Mouse (Mus musculus): Measurements from ENCODE around the gene Stat5b.
"Not testable (repeated sequence)": the region's sequence is repeated elsewhere in the genome, so short reads cannot be mapped to it uniquely, and the experiment has no call there.

The Stat5b gene

DNA sequence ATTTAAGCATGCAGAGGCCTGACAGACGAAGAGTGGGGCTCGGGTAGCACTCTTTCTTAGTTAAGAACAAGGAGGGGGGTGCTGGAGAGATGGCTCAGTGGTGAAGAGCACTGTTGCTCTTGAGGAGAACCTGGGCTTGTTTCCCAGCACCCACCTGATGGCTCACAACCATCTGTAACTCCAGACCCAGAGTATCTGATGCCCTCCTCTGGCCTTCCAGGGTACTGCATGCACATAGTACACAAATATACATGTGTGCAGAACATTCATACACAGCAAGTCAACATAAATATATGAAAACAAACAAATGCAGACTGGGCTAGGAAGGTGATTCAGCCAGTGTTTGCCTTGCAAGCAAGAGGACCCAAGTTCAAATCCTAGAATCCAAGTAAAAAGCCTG is 39.4 kb downstream of the Stat5b start:
- DNase-seq (ENCODE audit: low read depth, low spot score) = no peak

DNA sequence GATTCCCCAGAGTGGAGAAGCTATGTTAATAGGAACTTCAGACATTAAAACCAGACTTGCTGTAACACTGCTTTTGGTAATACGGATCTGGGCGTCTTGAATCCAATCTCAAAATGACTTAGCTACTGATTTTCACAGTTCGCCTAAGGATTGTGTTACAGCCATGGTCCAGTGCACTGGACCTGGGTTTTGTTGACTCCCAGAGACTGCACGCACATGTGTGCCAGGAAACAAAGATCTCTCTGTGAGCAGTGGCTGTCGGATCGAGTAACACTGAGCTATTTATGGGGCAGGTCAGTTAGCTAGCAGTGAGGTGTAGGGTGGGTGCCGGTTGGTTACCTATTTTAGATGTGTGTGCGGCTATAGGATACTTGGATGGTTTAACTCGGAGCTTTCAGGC is 40.0 kb downstream of the Stat5b start:
- no peak for DNase-seq (ENCODE audit: low read depth, low spot score)

DNA sequence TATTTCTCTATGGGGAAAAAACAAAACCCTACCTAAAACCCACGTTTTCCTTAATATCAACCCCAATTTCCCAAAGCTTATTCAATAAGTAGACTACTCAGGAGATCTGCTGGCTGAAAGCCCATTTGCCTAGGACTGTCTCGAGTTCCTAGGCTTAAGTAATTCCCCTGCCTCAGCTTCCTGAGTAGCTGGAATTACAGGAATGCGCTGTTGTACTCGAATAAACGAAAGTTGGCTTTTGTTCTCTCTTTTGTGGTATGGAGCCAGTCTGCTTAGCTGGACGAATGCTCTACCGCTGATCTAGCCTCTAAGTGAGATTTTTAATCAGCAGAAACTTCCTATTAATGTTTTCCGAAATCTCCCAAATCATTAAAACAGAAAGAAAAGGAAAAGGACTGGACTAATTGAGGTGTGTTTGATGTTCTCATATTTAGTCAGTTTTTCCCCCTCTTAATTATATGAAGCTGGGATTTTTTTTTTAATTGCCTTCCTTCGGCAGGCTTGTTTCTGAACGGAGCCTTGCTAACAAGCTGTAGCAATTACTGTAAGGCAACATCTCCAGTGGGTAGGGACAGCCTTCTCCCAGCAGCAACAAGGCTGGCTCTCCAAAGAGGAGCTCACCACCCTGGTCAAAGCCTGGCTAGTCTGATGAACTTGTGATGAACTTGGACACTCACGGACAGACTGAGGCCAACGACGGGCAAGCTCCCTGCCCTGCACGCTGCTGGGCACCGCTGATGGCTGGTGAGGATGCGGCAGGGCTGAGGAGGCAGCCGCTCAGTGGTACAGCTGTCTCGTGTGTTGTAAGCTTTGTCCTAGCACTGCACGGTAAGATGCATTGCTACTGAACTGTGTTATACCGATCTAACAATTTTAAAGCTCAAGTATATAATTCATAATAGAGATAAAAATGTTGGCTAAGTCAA is 43.9 kb downstream of the Stat5b start:
- no peak for DNase-seq (ENCODE audit: low read depth, low spot score)

DNA sequence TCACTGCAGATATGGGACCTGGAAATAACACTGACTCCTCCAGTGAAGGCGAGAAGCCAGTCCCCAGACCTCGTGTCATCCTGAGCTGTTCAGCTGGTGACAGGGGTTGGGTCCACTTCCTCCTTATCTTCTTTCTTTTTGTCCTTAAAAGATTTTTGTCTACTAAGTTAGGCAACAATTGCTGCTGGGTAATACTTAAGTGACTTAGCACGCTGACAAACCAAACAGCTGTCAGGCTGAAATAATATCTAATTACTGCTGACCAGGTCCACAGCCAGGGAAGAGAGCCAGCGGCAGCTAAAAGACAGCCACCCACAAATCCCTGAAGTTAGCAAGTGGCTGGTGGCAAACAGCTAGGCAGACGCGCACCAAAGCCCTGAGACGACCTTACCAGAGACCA is 45.0 kb downstream of the Stat5b start:
- peak; percentile 26 for DNase-seq (ENCODE audit: low read depth, low spot score)

DNA sequence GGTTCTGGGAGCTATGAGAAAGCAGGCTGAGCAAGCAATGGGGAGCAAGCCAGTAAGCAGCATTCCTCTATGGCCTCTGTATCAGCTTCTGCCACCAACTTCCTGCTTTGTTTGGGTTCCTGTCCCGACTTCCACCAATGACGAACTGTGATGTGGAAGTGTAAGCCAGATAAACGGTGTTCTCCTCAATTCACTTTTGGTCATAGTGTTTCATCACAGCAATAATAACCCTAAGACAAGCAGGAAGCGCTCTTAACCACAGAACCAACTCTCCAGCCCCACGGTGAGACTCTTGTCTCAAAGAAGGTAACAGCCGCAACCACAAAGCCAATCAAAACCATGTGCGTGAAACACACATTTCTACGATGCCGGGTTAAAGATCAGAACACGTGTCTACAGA is 46.1 kb downstream of the Stat5b start:
- no peak for DNase-seq (ENCODE audit: low read depth, low spot score)

DNA sequence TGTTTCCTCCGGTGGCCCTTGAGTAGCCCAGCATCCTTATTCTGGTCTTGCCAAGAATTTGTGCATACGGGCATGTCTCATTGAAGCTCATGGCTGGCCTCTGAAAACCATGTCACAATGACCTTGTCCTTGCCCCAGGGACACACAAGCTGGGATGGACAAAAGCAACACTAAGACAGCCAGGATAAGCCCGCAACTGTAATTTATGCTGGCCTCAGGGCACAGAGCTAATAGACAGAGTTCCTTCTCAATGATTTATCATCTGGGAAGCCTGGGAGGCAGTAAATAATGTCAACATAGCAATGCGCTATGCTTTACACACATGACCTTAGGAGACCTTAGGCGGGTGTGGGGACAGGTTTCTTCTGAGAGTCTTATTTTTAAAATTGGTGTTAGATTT is 51.1 kb downstream of the Stat5b start:
- no peak for DNase-seq (ENCODE audit: low read depth, low spot score)

DNA sequence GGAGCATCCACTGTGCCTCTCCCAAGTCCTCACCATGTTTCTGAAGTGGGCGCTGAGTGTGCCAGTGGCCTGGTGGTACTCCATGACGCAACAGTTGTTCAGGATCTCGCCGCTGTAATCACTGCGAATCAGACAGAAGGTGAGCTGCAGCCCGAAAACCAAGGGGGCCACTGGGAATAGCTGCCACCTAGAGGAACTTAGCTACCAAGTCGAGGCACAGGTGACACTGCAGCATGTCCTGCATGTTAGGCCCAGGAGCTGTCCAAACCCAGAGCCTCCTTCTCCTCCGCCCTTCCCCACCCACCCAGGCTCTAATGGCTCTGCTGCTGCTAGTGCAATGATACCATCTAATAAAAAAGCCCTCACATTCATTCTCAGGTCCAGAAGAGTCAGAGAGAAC is 53.9 kb downstream of the Stat5b start:
- no peak for DNase-seq (ENCODE audit: low read depth, low spot score)

DNA sequence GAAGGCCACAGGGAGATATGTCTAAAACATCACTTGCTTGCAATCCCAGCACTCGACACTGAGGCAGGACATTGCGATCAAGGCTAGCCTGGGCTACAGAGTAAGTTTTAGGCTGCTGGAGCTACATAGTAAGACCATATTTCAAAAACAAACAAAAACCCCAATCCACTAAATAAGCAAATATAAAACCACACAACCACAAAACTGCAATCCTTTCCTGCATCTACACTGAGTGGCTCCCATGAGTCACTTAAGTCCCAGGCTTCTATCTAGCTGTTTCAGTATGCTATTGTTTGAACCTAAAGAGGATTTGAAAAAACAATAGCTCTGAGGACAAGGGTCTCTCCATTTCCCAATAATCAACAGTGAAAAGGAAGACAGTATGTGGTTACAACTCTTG is 55.1 kb downstream of the Stat5b start:
- no peak for DNase-seq (ENCODE audit: low read depth, low spot score)

DNA sequence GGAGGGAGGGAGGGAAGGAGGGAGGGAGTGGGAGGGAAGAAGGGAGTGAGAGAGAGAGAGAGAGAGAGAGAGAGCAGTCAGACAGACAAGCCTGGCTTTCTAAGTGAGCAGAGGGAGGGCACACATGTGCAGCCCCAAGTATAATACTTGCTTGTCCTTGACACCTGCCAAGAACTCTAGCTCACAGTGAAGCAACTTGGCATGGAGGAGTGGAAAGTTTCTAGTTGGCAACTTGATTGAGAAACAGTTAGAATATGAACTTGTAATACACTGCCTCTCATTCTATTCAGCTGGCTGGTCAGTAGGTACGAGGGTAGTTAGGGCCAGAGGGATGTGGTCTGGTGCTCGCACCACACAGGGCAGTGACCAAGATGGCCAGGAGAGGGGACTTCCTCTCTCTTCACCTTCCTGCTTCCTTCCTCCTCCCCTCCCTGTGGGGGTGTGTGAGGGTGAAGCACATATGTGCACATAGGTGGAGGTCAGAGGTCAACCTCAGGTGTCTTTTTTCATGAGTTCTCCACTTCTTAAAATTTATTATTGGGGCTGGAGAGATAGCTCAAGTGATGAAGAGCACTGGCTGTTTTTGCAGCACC is 59.0 kb downstream of the Stat5b start:
- DNase-seq (ENCODE audit: low read depth, low spot score) = no peak

DNA sequence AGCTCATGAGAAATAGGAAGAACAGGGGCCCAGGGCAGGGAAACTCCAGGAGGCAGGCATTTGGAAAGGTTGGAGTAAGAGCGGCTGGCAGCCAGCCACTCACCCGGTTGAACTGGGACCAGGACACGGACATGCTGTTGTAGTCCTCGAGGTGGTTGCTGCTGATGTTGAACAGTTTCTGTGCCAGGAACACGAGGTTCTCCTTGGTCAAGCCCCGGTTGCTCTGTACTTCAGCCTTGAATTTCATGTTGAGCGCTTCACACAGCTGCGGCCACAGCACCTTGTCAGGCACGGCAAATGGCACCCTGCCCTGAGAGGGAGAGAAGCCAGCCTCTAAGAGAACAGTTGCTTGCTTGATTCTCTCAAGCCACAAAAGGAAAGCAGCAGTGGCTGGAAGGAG is 59.9 kb downstream of the Stat5b start:
- DNase-seq (ENCODE audit: low read depth, low spot score) = not testable (repeated sequence)

DNA sequence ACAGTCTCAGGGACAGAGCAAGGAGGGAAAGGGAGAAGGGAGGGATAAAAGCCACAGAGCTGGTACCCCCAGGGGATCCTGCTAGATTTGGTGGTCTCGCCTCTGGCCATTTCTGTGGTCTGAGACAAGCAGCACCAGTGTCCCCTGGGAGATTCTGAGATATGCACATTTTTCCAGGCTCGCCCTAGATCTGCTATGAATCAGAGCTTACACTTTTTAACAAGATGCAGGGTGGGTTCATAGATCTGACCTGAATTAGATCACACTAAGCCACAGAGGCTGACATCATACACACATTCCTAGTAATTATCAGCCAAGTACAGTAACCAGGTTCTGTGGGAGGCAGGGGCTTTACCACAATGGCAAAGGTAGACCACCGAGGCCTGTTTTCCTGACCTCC is 60.8 kb downstream of the Stat5b start:
- DNase-seq (ENCODE audit: low read depth, low spot score) = no peak

DNA sequence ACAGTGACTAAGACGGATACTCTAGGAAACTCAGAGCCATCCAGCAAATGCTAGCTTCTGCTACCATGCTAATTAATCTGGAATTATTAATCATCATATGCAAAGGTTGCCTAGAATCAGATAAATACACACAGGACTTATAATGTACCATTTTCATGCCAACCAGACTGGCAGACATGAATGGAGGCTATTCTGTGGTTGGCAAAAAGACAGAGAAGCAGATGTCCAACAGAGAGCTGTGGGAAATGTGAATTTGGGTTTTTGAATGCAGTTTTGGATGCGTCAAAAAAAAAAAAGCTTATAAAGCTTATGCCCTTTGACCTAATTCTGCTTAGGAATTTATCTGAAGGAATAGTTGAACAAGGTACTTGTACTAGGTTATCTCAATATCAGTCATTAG is 64.8 kb downstream of the Stat5b start:
- DNase-seq (ENCODE audit: low read depth, low spot score) = no peak

DNA sequence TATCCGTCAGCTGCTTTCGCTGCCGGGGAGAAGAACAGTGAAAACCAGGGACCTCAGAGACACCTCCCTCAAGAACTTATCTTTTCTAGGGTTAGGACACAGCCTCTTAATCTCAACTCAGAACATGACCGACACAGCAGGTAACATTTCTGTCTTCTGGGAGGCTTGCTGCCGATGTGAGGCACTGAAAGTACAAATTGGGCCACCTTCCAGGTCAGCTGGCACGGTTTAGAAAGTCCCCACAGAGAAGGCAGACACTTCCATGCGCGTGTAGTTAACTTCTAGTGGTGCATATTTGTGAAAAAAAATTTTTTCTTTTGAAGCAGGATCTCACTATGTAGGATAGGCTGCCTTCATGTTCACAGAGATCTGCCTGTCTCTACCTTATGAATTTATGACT is 66.2 kb downstream of the Stat5b start:
- no peak for DNase-seq (ENCODE audit: low read depth, low spot score)

DNA sequence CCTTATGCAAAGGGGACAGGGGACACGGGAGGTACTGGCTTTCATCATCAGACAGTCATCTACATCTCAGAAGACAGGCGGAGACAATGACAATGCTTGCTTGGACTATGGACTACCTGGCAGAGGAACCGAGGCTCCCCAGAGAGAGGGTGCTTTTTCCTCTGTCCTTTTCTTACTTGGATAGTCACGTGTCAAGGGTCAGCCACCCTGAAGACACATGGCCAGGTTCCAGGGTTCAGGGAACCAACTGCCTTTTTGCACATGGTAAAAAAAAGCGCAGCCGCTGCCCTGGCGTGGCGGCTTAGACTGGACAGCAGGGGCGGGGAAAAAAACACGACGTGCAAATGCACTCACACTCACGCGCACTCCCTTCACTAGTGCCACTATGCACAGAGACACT is 68.0 kb downstream of the Stat5b start:
- no peak for DNase-seq (ENCODE audit: low read depth, low spot score)

DNA sequence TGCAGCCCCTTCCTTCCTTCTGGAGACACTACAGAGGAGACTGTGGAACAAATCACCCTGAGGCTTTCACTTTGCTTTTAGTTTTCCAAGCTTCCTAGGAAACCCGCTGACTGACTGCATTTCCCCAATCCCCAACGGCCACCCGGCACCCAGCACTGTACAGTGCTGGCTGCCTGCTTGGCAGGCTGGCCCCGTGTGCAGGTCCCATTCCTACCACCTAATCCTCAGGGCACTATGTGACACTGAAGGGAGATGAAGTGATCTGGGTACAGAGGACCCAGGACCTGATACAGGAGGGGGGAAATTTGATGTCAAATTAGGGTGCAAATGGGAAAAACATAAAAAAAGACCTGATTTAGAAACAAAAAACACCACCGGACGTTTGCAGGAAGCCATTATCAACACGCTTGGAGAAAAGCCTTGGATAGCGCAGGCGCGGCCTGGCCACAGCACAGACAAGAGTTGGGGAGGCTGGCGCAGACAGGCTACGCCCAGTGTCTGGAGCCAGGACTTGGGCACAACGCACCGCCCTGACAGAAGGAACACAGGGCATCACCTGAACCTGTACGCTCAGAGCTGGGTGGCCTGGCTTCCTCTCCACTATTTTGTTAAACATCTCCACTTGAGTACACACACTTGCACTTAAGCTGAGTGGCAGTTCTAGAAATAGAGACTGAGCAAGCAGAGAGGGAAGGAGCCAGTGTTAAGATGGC is 68.6 kb downstream of the Stat5b start:
- DNase-seq (ENCODE audit: low read depth, low spot score) = no peak

DNA sequence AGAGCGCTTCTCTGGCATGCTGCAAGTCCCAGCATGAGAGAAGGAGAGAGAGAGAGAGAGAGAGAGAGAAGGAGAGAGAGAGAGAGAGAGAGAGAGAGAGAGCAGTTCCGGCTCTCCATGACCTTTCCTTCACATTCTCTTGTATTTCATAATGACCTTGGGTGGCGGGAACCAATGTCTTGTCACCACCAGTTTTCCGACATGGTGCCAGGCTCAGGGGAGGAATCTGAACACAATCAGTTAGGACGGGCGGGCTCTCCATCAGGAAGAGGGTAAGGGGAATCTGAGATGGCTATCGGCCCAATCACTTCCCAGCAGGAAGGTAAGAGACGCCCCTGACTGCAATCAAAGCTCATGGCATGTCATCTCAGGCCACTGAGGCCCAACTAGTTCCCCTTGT is 70.3 kb downstream of the Stat5b start:
- DNase-seq (ENCODE audit: low read depth, low spot score) = no peak

DNA sequence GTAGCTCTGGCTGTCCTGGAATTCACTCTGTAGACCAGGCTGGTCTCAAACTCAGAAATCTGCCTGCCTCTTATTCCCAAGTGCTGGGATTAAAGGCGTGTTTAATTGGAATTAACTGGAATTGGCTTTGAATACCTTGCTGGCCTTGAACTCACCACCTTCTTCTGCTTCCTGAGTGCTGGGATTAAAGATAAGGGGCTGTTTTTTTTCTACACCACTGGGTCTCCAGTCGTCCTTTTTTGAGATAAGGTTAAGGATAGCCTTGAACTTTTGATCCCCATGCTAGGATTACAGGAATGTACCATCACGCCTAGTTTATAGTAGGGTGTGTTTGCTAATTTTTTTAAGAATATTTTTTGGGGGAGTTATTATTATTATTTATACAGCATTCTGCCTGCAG is 72.5 kb downstream of the Stat5b start:
- DNase-seq (ENCODE audit: low read depth, low spot score) = no peak

DNA sequence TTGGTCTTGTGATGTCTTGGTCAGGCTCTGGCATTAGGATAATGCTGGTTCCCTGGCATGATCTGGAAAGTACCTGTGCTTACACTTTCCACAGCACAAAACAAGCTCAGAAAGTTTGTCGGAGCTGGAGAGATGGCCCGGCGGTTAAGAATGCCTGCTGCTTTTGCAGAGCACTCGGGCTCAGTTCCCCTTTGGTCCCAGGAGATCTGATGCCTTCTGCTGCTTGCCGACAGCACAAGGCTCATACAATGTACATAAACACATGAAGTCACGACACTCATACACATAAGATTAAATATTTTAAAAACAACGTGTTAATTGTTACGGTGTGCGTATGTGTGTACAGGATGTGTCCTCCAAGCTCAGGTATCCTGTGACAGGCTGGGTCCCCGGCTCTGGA is 74.6 kb downstream of the Stat5b start:
- no peak for DNase-seq (ENCODE audit: low read depth, low spot score)

DNA sequence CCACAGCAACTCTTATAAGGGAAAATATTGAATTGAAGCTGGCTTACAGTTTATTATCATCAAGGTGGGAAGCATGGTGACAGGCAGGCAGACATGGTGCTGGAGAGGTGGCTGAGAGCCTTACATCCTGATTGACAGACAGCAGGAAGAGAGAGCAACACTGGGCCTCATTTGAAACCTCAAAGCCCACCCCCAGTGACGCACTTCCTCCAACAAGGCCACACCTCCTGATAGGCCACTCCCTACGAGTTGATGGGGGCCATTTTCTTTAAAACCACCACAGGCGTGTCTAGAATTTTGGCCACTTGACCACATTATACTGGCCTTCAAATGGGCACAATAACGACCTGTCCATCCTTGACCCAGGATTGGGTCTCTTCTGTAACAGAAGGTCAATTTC is 76.3 kb downstream of the Stat5b start:
- DNase-seq (ENCODE audit: low read depth, low spot score) = no peak

DNA sequence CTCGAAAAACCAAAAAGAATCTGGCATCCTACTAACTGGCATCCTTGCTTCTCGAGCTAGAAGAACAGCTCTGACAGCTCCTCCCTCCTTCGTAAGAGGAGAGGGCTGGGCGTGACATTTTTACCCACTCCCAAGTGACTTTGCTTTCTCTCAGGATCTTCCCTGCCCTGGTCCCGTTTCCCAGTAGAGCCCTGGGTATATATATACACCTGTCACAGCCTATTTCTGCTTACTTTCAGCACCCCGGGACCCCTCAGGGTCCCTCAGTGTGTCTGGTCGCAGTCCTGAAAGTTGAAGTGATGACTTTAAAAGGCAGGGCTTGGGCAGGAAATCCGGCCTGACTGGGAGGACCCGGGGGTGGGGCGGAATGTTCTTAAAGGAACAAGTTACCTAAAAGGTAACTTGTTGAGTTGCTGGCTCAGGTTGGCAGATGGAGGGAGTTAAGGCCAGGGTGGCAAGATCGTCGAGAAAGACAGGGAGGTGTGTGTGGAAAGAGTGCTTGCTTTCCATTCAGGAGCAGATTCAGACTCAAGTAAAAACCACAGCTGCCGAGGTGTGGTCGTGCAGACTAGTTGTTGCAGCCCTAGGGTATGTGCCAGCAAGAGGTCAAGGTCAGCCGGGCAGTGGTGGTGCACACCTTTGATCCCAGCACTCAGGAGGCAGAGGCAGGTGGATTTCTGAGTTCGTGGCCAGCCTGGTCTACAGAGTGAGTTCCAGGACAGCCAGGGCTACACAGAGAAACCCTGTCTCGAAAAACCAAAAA is 79.7 kb downstream of the Stat5b start, which contains the start of gene Ghdc:
Ghdc (minus strand) TSS at position 312 of the 763 bp plus-strand sequence.
- DNase-seq (ENCODE audit: low read depth, low spot score) = peak; percentile 89

DNA sequence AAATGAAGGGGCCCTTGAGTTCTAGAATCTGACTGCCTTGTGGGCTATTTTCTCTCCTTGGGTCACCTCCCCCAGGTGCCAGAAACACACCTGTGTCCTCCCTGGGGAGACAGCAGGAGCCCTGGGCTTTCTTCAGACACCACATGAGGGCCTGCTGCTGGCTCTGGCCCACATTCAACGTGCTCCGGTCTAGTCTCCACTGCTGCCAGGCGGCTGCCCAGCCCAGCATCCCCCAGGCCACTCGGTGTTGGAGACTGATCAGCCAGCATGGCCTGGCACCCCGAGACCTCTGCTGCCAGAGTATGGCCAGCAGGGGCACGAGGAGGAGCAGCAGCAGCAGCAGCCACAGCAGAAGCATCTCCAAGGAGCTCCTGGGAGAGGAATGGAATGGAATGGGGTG is 80.5 kb downstream of the Stat5b start:
- DNase-seq (ENCODE audit: low read depth, low spot score) = peak; percentile 35

DNA sequence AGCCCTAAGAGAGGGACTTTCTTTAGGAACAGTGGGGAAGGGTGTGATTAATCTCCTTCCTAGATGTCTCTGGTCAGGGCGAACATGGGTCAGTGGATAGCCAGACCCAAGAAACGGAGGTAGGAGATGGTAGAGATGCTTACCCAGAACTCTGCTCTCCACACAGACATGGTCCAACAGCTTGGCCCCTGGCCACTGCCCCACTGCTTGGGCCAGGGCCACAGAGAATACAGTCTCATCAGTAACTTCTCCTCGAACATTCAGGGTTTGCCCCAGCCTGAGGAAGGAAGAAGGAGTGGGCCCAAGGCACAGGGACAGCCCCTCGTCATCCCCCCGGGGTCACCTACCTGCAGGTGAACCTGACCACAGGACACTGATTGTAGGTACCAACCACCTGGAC is 82.7 kb downstream of the Stat5b start:
- DNase-seq (ENCODE audit: low read depth, low spot score) = no peak
